Mouse (Mus musculus) left cerebral cortex, postnatal 10 days (tissue): Measurements from ENCODE around the gene Gm5938. TPM values are rescaled to one million over a fixed set of nuclear protein-coding genes. Genes with fewer than 3 reads are reported as not detected.

Experiments used
- DNase-seq, 2 experiments: peaks; one replicate each; pipeline ENCODE4 v3.0.0; 2021 to 2022; ENCODE audit warnings: low spot score in 2 of 2, mixed read lengths in 1 of 2; ENCODE audit errors: extremely low spot score in 1 of 2
- intact Hi-C: fragments of 180-260 bp; cut with DNase I; formaldehyde crosslinking; loops from one replicate; pipeline ENCODE4 v1.15.1; 2025
- total RNA-seq, 2 experiments: library from RNA; stranded (reverse); gene quantifications; 2 replicates each; pipeline ENCODE4 v1.2.3; 2021

Gm5938 gene
- total RNA-seq = not detected

- no peak for DNase-seq
- intact Hi-C loops = no loop called here
These were observed at the start of gene Gm5938 for GRCm38 (mm10) chrX:78125167-78125566. TSS of gene Gm5938 (plus strand) at chrX:78125467.

- intact Hi-C loops = no loop called here
- DNase-seq = no peak
These were observed 34.0 kb upstream of the Gm5938 start, which contains the start of gene Obp1a for GRCm38 (mm10) chrX:78091274-78091673. TSS of gene Obp1a (minus strand) at chrX:78091374.

Other genes with a start within 250 kb of the Gm5938 start
- gene 5430402E10Rik, start 200.4 kb upstream of the Gm5938 start, total RNA-seq = not detected
- not detected for gene Obp1a, start 34.1 kb upstream of the Gm5938 start, total RNA-seq
- gene Obp1b, start 61.3 kb downstream of the Gm5938 start, total RNA-seq = not detected
- gene Gm14743, start 120.5 kb downstream of the Gm5938 start, total RNA-seq = not detected
- not detected for gene 4930480E11Rik, start 244.2 kb downstream of the Gm5938 start, total RNA-seq